Mouse (Mus musculus): Measurements from ENCODE around the gene Npsr1. TPM values are rescaled to one million over a fixed set of nuclear protein-coding genes. Genes with fewer than 3 reads are reported as not detected.

Npsr1 gene
- polyA plus RNA-seq, 1 experiment from 2014 or later: not detected

GRCm38 (mm10) chr9:24247557-24247956, 149.8 kb downstream of the Npsr1 start:
- Histone ChIP-seq H3K9ac (replicated peaks; ENCODE audit: low read length) (no peak overlapping the region), H3K4me2 (ENCODE audit: low read depth, low read length) (no peak overlapping the region), H3K4me1 (ENCODE audit: control insufficient read depth, insufficient read depth, low read length) (no peaks in the 10 kb centered on the region), H3K9me3 (replicated peaks; ENCODE audit: control insufficient read depth, low read length) (no peaks in the 10 kb centered on the region), H3K27me3 (ENCODE audit: control insufficient read depth, insufficient read depth, low read length) (no peaks in the 10 kb centered on the region), H3K36me3 (replicated peaks; ENCODE audit: control insufficient read depth, insufficient read depth, low read depth, low read length) (no peaks in the 10 kb centered on the region), H3K4me3 (ENCODE audit: low read depth, low read length) (no peak overlapping the region), H3K27ac (replicated peaks; ENCODE audit: low read depth, low read length) (no peak overlapping the region)
- DNase-seq (ENCODE audit: low spot score): no peak
- no peak for ATAC-seq (replicated peaks; ENCODE audit: insufficient number of reproducible peaks, low FRiP score, low TSS enrichment, low read depth)

GRCm38 (mm10) chr9:24254236-24254635, 156.4 kb downstream of the Npsr1 start:
- no peak for DNase-seq (ENCODE audit: low spot score)
- no peak for ATAC-seq (replicated peaks; ENCODE audit: insufficient number of reproducible peaks, low FRiP score, low TSS enrichment, low read depth)
- Histone ChIP-seq H3K4me2 (ENCODE audit: low read depth, low read length) (no peak overlapping the region), H3K9ac (replicated peaks; ENCODE audit: low read length) (no peak overlapping the region), H3K4me1 (ENCODE audit: control insufficient read depth, insufficient read depth, low read length) (no peaks in the 10 kb centered on the region), H3K4me3 (ENCODE audit: low read depth, low read length) (no peak overlapping the region), H3K27me3 (ENCODE audit: control insufficient read depth, insufficient read depth, low read length) (no peaks in the 10 kb centered on the region), H3K36me3 (replicated peaks; ENCODE audit: control insufficient read depth, insufficient read depth, low read depth, low read length) (no peaks in the 10 kb centered on the region), H3K9me3 (replicated peaks; ENCODE audit: control insufficient read depth, low read length) (no peaks in the 10 kb centered on the region), H3K27ac (replicated peaks; ENCODE audit: low read depth, low read length) (no peak overlapping the region)
- WGBS: 52% methylated on average over 8 of the region's 8 CpGs

GRCm38 (mm10) chr9:24280498-24281287, 182.9 kb downstream of the Npsr1 start:
- ATAC-seq (replicated peaks; ENCODE audit: insufficient number of reproducible peaks, low FRiP score, low TSS enrichment, low read depth) (no peak), DNase-seq (ENCODE audit: low spot score) (no peak)
- Histone ChIP-seq H3K27ac (replicated peaks; ENCODE audit: low read depth, low read length) (no peak overlapping the region), H3K9me3 (replicated peaks; ENCODE audit: control insufficient read depth, low read length) (no peaks in the 10 kb centered on the region), H3K9ac (replicated peaks; ENCODE audit: low read length) (no peak overlapping the region), H3K36me3 (replicated peaks; ENCODE audit: control insufficient read depth, insufficient read depth, low read depth, low read length) (no peaks in the 10 kb centered on the region), H3K4me1 (ENCODE audit: control insufficient read depth, insufficient read depth, low read length) (no peaks in the 10 kb centered on the region), H3K4me3 (ENCODE audit: low read depth, low read length) (no peak overlapping the region), H3K27me3 (ENCODE audit: control insufficient read depth, insufficient read depth, low read length) (no peaks in the 10 kb centered on the region), H3K4me2 (ENCODE audit: low read depth, low read length) (no peak overlapping the region)
- WGBS: 88% methylated on average over 2 of the region's 2 CpGs

GRCm38 (mm10) chr9:24282617-24283016, 184.8 kb downstream of the Npsr1 start:
- H3K36me3 ChIP-seq (replicated peaks; ENCODE audit: control insufficient read depth, insufficient read depth, low read depth, low read length): no peaks in the 10 kb centered on the region
- WGBS: 83% methylated on average over 3 of the region's 3 CpGs
- H3K4me3 ChIP-seq (ENCODE audit: low read depth, low read length): no peak overlapping the region
- H3K4me1 ChIP-seq (ENCODE audit: control insufficient read depth, insufficient read depth, low read length): no peaks in the 10 kb centered on the region
- H3K27me3 ChIP-seq (ENCODE audit: control insufficient read depth, insufficient read depth, low read length): no peaks in the 10 kb centered on the region
- H3K9me3 ChIP-seq (replicated peaks; ENCODE audit: control insufficient read depth, low read length): no peaks in the 10 kb centered on the region
- H3K27ac ChIP-seq (replicated peaks; ENCODE audit: low read depth, low read length): no peak overlapping the region
- no peak overlapping the region for H3K4me2 ChIP-seq (ENCODE audit: low read depth, low read length)
- H3K9ac ChIP-seq (replicated peaks; ENCODE audit: low read length): no peak overlapping the region
- DNase-seq (ENCODE audit: low spot score) (no peak), ATAC-seq (replicated peaks; ENCODE audit: insufficient number of reproducible peaks, low FRiP score, low TSS enrichment, low read depth) (no peak)

- 53% methylated on average over 2 of the region's 2 CpGs for WGBS
These were observed 185.3 kb downstream of the Npsr1 start for GRCm38 (mm10) chr9:24283071-24283470.

GRCm38 (mm10) chr9:24283536-24283935, 185.7 kb downstream of the Npsr1 start:
- Histone ChIP-seq H3K9me3 (replicated peaks; ENCODE audit: control insufficient read depth, low read length) (no peaks in the 10 kb centered on the region), H3K4me2 (ENCODE audit: low read depth, low read length) (no peak overlapping the region), H3K36me3 (replicated peaks; ENCODE audit: control insufficient read depth, insufficient read depth, low read depth, low read length) (no peaks in the 10 kb centered on the region), H3K27ac (replicated peaks; ENCODE audit: low read depth, low read length) (no peak overlapping the region), H3K4me3 (ENCODE audit: low read depth, low read length) (no peak overlapping the region), H3K4me1 (ENCODE audit: control insufficient read depth, insufficient read depth, low read length) (no peaks in the 10 kb centered on the region), H3K27me3 (ENCODE audit: control insufficient read depth, insufficient read depth, low read length) (no peaks in the 10 kb centered on the region), H3K9ac (replicated peaks; ENCODE audit: low read length) (no peak overlapping the region)
- ATAC-seq (replicated peaks; ENCODE audit: insufficient number of reproducible peaks, low FRiP score, low TSS enrichment, low read depth) (no peak), DNase-seq (ENCODE audit: low spot score) (no peak)

More at GRCm38 (mm10) chr9:24283071-24283470, 185.3 kb downstream of the Npsr1 start:
- no peak overlapping the region for H3K4me2 ChIP-seq (ENCODE audit: low read depth, low read length)
- no peak overlapping the region for H3K4me3 ChIP-seq (ENCODE audit: low read depth, low read length)
- no peaks in the 10 kb centered on the region for H3K36me3 ChIP-seq (replicated peaks; ENCODE audit: control insufficient read depth, insufficient read depth, low read depth, low read length)
- H3K9me3 ChIP-seq (replicated peaks; ENCODE audit: control insufficient read depth, low read length): no peaks in the 10 kb centered on the region
- H3K4me1 ChIP-seq (ENCODE audit: control insufficient read depth, insufficient read depth, low read length): no peaks in the 10 kb centered on the region
- no peak overlapping the region for H3K27ac ChIP-seq (replicated peaks; ENCODE audit: low read depth, low read length)
- ATAC-seq (replicated peaks; ENCODE audit: insufficient number of reproducible peaks, low FRiP score, low TSS enrichment, low read depth) (no peak), DNase-seq (ENCODE audit: low spot score) (no peak)
- H3K9ac ChIP-seq (replicated peaks; ENCODE audit: low read length): no peak overlapping the region
- H3K27me3 ChIP-seq (ENCODE audit: control insufficient read depth, insufficient read depth, low read length): no peaks in the 10 kb centered on the region

GRCm38 (mm10) chr9:24284239-24285084, 186.7 kb downstream of the Npsr1 start:
- WGBS: 85% methylated on average over 5 of the region's 5 CpGs
- no peak for DNase-seq (ENCODE audit: low spot score)

GRCm38 (mm10) chr9:24285419-24285818, 187.6 kb downstream of the Npsr1 start:
- no peak overlapping the region for H3K4me2 ChIP-seq (ENCODE audit: low read depth, low read length)
- no peak for ATAC-seq (replicated peaks; ENCODE audit: insufficient number of reproducible peaks, low FRiP score, low TSS enrichment, low read depth)
- H3K9me3 ChIP-seq (replicated peaks; ENCODE audit: control insufficient read depth, low read length): no peaks in the 10 kb centered on the region
- WGBS: 90% methylated on average over 5 of the region's 5 CpGs
- H3K4me3 ChIP-seq (ENCODE audit: low read depth, low read length): no peak overlapping the region
- no peaks in the 10 kb centered on the region for H3K36me3 ChIP-seq (replicated peaks; ENCODE audit: control insufficient read depth, insufficient read depth, low read depth, low read length)
- no peak for DNase-seq (ENCODE audit: low spot score)
- no peak overlapping the region for H3K27ac ChIP-seq (replicated peaks; ENCODE audit: low read depth, low read length)
- H3K27me3 ChIP-seq (ENCODE audit: control insufficient read depth, insufficient read depth, low read length): no peaks in the 10 kb centered on the region
- no peak overlapping the region for H3K9ac ChIP-seq (replicated peaks; ENCODE audit: low read length)
- H3K4me1 ChIP-seq (ENCODE audit: control insufficient read depth, insufficient read depth, low read length): no peaks in the 10 kb centered on the region

More at GRCm38 (mm10) chr9:24284239-24285084, 186.7 kb downstream of the Npsr1 start:
- ATAC-seq (replicated peaks; ENCODE audit: insufficient number of reproducible peaks, low FRiP score, low TSS enrichment, low read depth): no peak
- Histone ChIP-seq H3K9ac (replicated peaks; ENCODE audit: low read length) (no peak overlapping the region), H3K27ac (replicated peaks; ENCODE audit: low read depth, low read length) (no peak overlapping the region), H3K36me3 (replicated peaks; ENCODE audit: control insufficient read depth, insufficient read depth, low read depth, low read length) (no peaks in the 10 kb centered on the region), H3K4me2 (ENCODE audit: low read depth, low read length) (no peak overlapping the region), H3K27me3 (ENCODE audit: control insufficient read depth, insufficient read depth, low read length) (no peaks in the 10 kb centered on the region), H3K4me3 (ENCODE audit: low read depth, low read length) (no peak overlapping the region), H3K4me1 (ENCODE audit: control insufficient read depth, insufficient read depth, low read length) (no peaks in the 10 kb centered on the region), H3K9me3 (replicated peaks; ENCODE audit: control insufficient read depth, low read length) (no peaks in the 10 kb centered on the region)
